9 mouse cellular contexts compared by ENCODE assay signal in the genomic region with DNA sequence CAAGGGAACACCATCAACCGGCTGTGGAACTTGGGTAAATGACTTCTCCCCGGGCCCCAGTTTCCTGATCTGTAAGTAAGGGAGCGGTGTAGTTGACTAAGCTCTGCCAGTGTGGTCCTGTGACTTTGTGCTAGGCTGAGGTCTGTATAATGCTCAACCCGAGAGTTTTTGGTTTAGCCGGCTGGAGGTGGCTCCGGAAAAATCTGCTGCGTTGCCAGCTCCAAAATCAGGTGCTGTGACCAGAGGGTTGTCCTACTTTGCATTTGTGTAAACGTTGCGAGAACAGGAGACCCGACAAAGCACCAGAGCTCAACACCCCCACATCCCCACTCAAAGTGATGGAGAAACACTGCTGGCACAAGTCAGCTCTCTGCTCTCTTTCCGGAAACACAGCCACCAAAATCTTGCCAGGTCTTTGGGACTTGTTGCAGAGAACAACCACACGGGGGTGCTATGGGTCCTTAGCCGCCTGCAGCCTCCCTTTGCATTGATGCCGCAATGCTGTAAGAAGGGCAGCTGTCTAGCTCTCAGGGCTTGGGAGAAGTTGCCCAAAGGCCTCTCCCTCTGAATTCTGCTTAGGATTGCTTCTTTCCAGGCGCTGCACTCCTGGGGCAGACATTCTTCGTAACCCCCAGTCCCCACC.
DNase-seq lines count a peak whose midpoint lies in the region; ATAC-seq and TF ChIP-seq lines count a peak whose summit lies in the region.
"Had no signal": no experiment of that assay in that cellular context is flagged by ENCODE, and none has a peak within 500 bp of the region (broad histone marks: within the 10 kb centered on the region; RNA-seq: fewer than 3 reads in every experiment).

No protein-coding gene starts in this region.

- no peak overlapping the region for H3K4me3 ChIP-seq in limb, embryonic 14.5 days (replicated peaks; ENCODE audit: low read length)
- H3K4me3 ChIP-seq in myocyte: no peak overlapping the region
- H3K4me3 ChIP-seq: heart, embryonic 13.5 days had no signal

- H3K36me3 ChIP-seq in limb, embryonic 14.5 days (ENCODE audit: control insufficient read depth, insufficient read depth, low read length): no peaks in the 10 kb centered on the region
- H3K36me3 ChIP-seq in myocyte (ENCODE audit: control insufficient read depth, insufficient read depth): no peaks in the 10 kb centered on the region
- no peaks in the 10 kb centered on the region for H3K36me3 ChIP-seq in splenic B cell, adult 2 months (ENCODE audit: control insufficient read depth, insufficient read depth, low read length, poor library complexity, severe bottlenecking)
- H3K36me3 ChIP-seq: heart, embryonic 13.5 days had no signal

- no peak overlapping the region for H3ac ChIP-seq in myocyte (ENCODE audit: control insufficient read depth, insufficient read length)

- DNase-seq in 416B (ENCODE audit: low read depth): peak; percentile 84
- DNase-seq in adrenal gland, adult (ENCODE audit: inconsistent age in 2 of 2, low spot score in 1 of 2): peak; percentile 80 to 94
- peak; percentile 64 for DNase-seq in embryo, embryonic 11.5 days (ENCODE audit: low read depth, low spot score)
- peak; percentile 78 to 86 for DNase-seq in gastrocnemius, postnatal 4 days (ENCODE audit: low spot score in 2 of 2)
- DNase-seq in kidney, adult 8-10 months: peak; percentile 62 to 81
- peak; percentile 92 for DNase-seq in limb, embryonic 14.5 days (ENCODE audit: low spot score)
- DNase-seq in splenic B cell, adult 2 months (ENCODE audit: low read depth, low spot score): peak; percentile 69

- no peak for TF ChIP-seq POLR2A in limb, embryonic 14.5 days (IDR thresholded peaks at IDR 0.05; ENCODE audit: borderline replicate concordance, extremely low read depth, insufficient read depth, insufficient read length)
- no peak for TF ChIP-seq POLR2A in myocyte (IDR thresholded peaks at IDR 0.05; ENCODE audit: insufficient read length, low read depth)

- H3K4me2 ChIP-seq in limb, embryonic 14.5 days (replicated peaks; ENCODE audit: low read depth, low read length, severe bottlenecking): no peak overlapping the region
- H3K4me2 ChIP-seq in myocyte (ENCODE audit: low read depth): no peak overlapping the region
- H3K4me2 ChIP-seq: heart, embryonic 13.5 days had no signal

- H3K9me3 ChIP-seq in limb, embryonic 14.5 days (ENCODE audit: control insufficient read depth, low read length): no peaks in the 10 kb centered on the region
- H3K9me3 ChIP-seq: heart, embryonic 13.5 days had no signal

- H3K4me1 ChIP-seq in limb, embryonic 14.5 days (ENCODE audit: control insufficient read depth, insufficient read depth, low read length): peaks cover 24% of the 10 kb centered on the region

- no peak overlapping the region for H3K27ac ChIP-seq in limb, embryonic 14.5 days (replicated peaks; ENCODE audit: low read depth, low read length)
- H3K27ac ChIP-seq: heart, embryonic 13.5 days had no signal

- 37% methylated on average over 16 of the region's 16 CpGs for WGBS in limb, embryonic 14.5 days

- H3K79me2 ChIP-seq in myocyte (ENCODE audit: control insufficient read depth, insufficient read depth): peaks cover 31% of the 10 kb centered on the region

- H3K9ac ChIP-seq in limb, embryonic 14.5 days (ENCODE audit: low read depth, low read length, severe bottlenecking): no peak overlapping the region

- H3K27me3 ChIP-seq in limb, embryonic 14.5 days (ENCODE audit: control insufficient read depth, insufficient read depth, low read length): no peaks in the 10 kb centered on the region
- H3K27me3 ChIP-seq in myocyte (ENCODE audit: control insufficient read depth, insufficient read depth, insufficient read length): no peaks in the 10 kb centered on the region
- H3K27me3 ChIP-seq in splenic B cell, adult 2 months (ENCODE audit: control insufficient read depth, insufficient read depth, low read length, poor library complexity, severe bottlenecking): no peaks in the 10 kb centered on the region
- H3K27me3 ChIP-seq: heart, embryonic 13.5 days had no signal

- peak; percentile 31; the same call in 1 of the 2 replicates for ATAC-seq in limb, embryonic 14.5 days (ENCODE audit: low FRiP score, low read depth)

TF ChIP-seq in myocyte, 11 proteins besides CTCF, POLR2A, EP300 and RAD21:
- TF ChIP-seq POLR2AphosphoS2 (IDR thresholded peaks at IDR 0.05; ENCODE audit: insufficient read length, low read depth) (no peak), MYOD1 (IDR thresholded peaks at IDR 0.05; ENCODE audit: control insufficient read depth in 1 of 3, insufficient read length in 2 of 3, low read depth in 2 of 3) (peak in 2 of 3 experiments; percentile 46 to 55), SRF (IDR thresholded peaks at IDR 0.05; ENCODE audit: control insufficient read depth, insufficient read length, low read depth) (no peak), E2F4 (IDR thresholded peaks at IDR 0.05; ENCODE audit: insufficient read depth) (no peak), TCF3 (IDR thresholded peaks at IDR 0.05; ENCODE audit: insufficient read length, low read depth) (no peak), USF1 (IDR thresholded peaks at IDR 0.05; ENCODE audit: low read depth) (no peak), CEBPB (IDR thresholded peaks at IDR 0.05; ENCODE audit: insufficient read depth, poor library complexity, severe bottlenecking) (peak; percentile 48; the same call in 1 of the 2 replicates), REST (IDR thresholded peaks at IDR 0.05; ENCODE audit: insufficient read depth, insufficient read length) (no peak), MAX (IDR thresholded peaks at IDR 0.05; ENCODE audit: low read depth) (no peak), TCF12 (IDR thresholded peaks at IDR 0.05; ENCODE audit: insufficient read depth, poor library complexity, severe bottlenecking) (no peak), MYOG (IDR thresholded peaks at IDR 0.05; ENCODE audit: control insufficient read depth in 1 of 3, insufficient read depth in 1 of 3, insufficient read length in 2 of 3, low read depth in 2 of 3) (peak in 2 of 3 experiments; percentile 38 to 64)
